Mouse (Mus musculus) C2C12 (cell line): Measurements from ENCODE around the gene Cacna1i.

Source experiments
- CEBPB ChIP-seq: IDR thresholded peaks from one replicate; pipeline ENCODE4 v1.6.1; 2011; ENCODE audit warnings: low read depth, mild to moderate bottlenecking, control low read depth, moderate library complexity
- CTCF ChIP-seq: IDR thresholded peaks from one replicate; pipeline ENCODE4 v1.5.1; 2011; ENCODE audit not compliant: control insufficient read depth, insufficient read depth, insufficient read length
- FOSL1 ChIP-seq: IDR thresholded peaks from one replicate; pipeline ENCODE4 v1.8.0; 2011; ENCODE audit warnings: mild to moderate bottlenecking, low read length; ENCODE audit not compliant: poor library complexity, insufficient read depth, severe bottlenecking
- MYOD1 ChIP-seq: IDR thresholded peaks from one replicate; pipeline ENCODE4 v1.6.1; 2011; ENCODE audit warnings: low read depth; ENCODE audit not compliant: control insufficient read depth, insufficient read length
- MYOG ChIP-seq: IDR thresholded peaks from one replicate; pipeline ENCODE4 v1.6.1; 2011; ENCODE audit not compliant: control insufficient read depth, insufficient read length; ENCODE audit errors: extremely low read depth
- USF1 ChIP-seq: IDR thresholded peaks from one replicate; pipeline ENCODE4 v1.6.1; 2011; ENCODE audit warnings: low read depth, mild to moderate bottlenecking, control low read depth, moderate library complexity

DNA sequence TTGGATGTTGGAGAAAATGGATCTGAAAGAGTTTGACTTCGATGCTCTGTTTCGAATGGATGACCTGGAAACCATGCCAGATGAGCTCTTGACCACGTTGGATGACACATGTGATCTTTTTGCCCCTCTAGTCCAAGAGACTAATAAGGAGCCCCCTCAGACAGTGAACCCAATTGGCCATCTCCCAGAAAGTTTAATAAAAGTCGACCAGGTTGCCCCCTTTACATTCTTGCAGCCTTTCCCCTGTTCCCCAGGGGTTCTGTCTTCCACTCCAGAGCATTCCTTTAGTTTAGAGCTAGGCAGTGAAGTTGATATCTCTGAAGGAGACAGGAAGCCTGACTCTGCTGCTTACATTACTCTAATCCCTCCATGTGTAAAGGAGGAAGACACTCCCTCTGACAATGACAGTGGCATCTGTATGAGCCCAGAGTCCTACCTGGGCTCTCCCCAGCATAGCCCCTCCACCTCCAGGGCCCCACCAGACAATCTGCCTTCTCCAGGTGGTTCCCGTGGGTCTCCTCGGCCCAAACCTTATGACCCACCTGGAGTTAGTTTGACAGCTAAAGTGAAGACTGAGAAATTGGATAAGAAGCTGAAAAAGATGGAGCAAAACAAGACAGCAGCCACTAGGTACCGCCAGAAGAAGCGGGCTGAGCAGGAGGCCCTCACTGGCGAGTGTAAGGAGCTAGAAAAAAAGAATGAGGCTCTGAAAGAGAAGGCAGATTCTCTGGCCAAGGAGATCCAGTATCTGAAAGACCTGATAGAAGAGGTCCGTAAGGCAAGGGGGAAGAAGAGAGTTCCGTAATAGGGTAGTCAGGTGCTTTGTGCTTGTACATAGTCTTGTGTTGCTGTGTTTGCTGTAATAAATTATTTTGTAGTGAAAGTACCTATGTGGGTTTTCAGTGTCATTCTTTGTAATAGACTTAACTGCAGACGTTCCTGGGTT, 30.1 kb upstream of the Cacna1i start:
- no peak for TF ChIP-seq CTCF
- no peak for TF ChIP-seq MYOG
- no peak for TF ChIP-seq USF1
- TF ChIP-seq FOSL1: no peak
- TF ChIP-seq MYOD1: no peak
- no peak for TF ChIP-seq CEBPB
